Mouse (Mus musculus): ENCODE data around the gene Ncor2. TPM values are rescaled to one million over a fixed set of nuclear protein-coding genes. Genes with fewer than 3 reads are reported as not detected.
A peak's percentile ranks its signal among the peaks of the same experiment; 100 is the strongest.

The Ncor2 gene
- polyA plus RNA-seq, 1 experiment from 2014 or later: 25.6 TPM

DNA sequence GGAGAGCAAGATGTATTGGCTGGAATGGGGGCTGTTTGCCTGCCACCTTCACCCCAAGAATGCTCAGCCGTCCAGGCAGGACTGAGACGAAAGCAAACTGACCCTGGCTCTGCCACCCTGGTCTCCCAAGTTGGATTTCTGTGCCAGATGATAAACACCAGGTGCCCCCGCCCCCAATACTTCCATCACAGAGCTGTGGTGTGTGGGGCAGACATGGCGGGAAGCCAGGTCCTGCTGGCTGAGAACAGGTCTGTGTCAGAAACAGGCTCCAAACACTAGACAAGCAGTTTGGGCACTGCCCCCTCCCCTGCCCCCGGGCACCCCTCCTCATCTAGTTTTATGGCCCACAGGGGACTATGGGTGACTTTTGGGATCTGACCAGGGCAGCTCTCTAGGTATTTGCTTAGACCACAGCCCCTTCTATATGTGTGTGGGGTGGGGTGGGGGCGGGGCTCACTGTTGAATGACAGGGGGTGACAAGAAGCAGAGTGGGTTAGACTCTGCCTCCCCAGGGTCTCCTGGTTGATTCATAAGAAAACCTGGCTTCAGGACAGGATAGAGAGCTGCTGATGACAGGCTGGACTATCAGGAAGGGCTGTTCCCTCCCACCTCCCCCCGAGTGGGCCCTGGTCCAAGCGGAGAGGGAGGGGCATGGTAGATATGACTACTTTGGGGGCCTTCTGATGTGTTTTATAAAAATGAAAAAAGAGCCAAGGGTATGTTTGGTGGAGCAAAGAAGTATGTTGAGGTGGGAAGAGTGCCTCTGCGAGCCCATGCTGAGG is 173.0 kb downstream of the Ncor2 start:
- 68% methylated on average over 9 of the region's 9 CpGs for WGBS
- Histone ChIP-seq H3K4me1 (peaks cover 24% of the 10 kb centered on the region), H3K9me3 (no peaks in the 10 kb centered on the region), H3K4me3 (no peak overlapping the region), H3K27me3 (replicated peaks) (0 out of 2 replicates have a peak, but pooled peaks cover 5% of the 10 kb centered on the region), H3K27ac (no peak overlapping the region), H3K9ac (no peak overlapping the region), H3K36me3 (replicated peaks) (no peaks in the 10 kb centered on the region), H3K4me2 (no peak overlapping the region)
- no peak for ATAC-seq (replicated peaks)

GRCm38 (mm10) chr5:125003873-125004255 is 175.2 kb downstream of the Ncor2 start:
- H3K36me3 ChIP-seq (replicated peaks): no peaks in the 10 kb centered on the region
- 0 out of 2 replicates have a peak, but pooled peaks cover 5% of the 10 kb centered on the region for H3K27me3 ChIP-seq (replicated peaks)
- peak overlapping the region; percentile 59 for H3K4me2 ChIP-seq
- peaks cover 24% of the 10 kb centered on the region for H3K4me1 ChIP-seq
- no peak overlapping the region for H3K27ac ChIP-seq
- ATAC-seq (replicated peaks): no peak
- 12% methylated on average over 15 of the region's 15 CpGs for WGBS
- peak overlapping the region; percentile 33 for H3K4me3 ChIP-seq
- H3K9ac ChIP-seq: no peak overlapping the region
- no peaks in the 10 kb centered on the region for H3K9me3 ChIP-seq

DNA sequence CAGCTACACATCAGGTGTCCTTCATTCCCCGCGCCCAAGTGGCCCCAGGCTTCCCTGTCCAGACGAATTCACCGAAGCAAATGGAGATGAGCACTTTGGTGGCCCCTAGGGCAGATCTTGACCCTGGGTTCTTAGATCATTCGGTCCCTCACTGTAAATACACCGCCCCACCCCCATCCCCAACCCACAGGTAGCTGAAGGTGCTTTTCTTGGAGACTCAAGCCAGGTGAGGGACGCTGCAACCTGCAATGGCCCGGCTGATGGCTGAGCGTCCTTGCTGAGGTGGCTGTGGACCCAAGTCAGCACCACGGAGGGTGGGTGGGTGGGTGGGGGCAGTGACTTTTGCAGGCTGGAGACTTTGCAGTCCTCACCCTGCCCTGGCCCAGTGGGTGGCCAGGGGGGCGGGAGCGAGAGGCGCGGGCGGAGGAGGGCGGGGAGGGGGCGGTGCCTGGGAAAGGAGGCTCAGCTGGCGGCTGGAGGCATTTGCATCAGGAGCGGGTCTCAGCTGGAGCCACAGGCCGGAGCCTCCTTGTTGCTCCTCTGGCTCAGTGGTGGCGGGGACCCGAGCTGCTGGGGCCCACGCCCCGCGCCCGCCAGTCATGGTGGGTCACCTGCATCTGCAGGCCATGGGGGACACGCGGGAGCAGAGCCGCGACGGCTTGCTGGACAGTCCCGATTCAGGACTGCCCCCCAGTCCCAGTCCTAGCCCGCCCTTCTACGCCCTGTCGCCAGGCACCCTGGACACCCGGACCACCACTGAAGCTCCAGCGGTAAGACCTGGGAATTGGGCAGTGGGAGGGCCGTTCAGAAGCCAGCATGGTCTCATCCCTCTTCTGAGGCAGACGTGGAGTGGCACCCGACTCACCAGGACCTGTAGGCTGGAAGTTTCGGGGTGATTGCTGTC is 175.8 kb downstream of the Ncor2 start, which contains the start of gene Rflna:
TSS of gene Rflna (plus strand) at position 253 of the 904 bp plus-strand sequence.
- Histone ChIP-seq H3K4me1 (peaks cover 24% of the 10 kb centered on the region), H3K27ac (no peak within 1 kb of the TSS), H3K9me3 (no peaks in the 10 kb centered on the region), H3K36me3 (replicated peaks) (no peaks in the 10 kb centered on the region), H3K4me3 (peak within 1 kb of the TSS; percentile 33), H3K9ac (peak within 1 kb of the TSS; percentile 28), H3K27me3 (replicated peaks) (0 out of 2 replicates have a peak, but pooled peaks cover 5% of the 10 kb centered on the region), H3K4me2 (peak within 1 kb of the TSS; percentile 59)
- ATAC-seq (replicated peaks): peak; percentile 43
- WGBS: 1% methylated on average over 40 of the region's 41 CpGs

- H3K36me3 ChIP-seq (replicated peaks): no peaks in the 10 kb centered on the region
- no peak overlapping the region for H3K4me3 ChIP-seq
- H3K27me3 ChIP-seq (replicated peaks): 0 out of 2 replicates have a peak, but pooled peaks cover 5% of the 10 kb centered on the region
- H3K27ac ChIP-seq: no peak overlapping the region
- H3K9ac ChIP-seq: no peak overlapping the region
- no peak overlapping the region for H3K4me2 ChIP-seq
- no peaks in the 10 kb centered on the region for H3K9me3 ChIP-seq
- no peak for ATAC-seq (replicated peaks)
- peaks cover 15% of the 10 kb centered on the region for H3K4me1 ChIP-seq
- 69% methylated on average over 10 of the region's 10 CpGs for WGBS
These were observed 178.2 kb downstream of the Ncor2 start for GRCm38 (mm10) chr5:125000756-125001250.

GRCm38 (mm10) chr5:124997913-124998312 is 181.1 kb downstream of the Ncor2 start:
- H3K9ac ChIP-seq: no peak overlapping the region
- peaks cover 2% of the 10 kb centered on the region for H3K4me1 ChIP-seq
- no peak overlapping the region for H3K27ac ChIP-seq
- no peaks in the 10 kb centered on the region for H3K9me3 ChIP-seq
- no peaks in the 10 kb centered on the region for H3K27me3 ChIP-seq (replicated peaks)
- H3K36me3 ChIP-seq (replicated peaks): no peaks in the 10 kb centered on the region
- no peak overlapping the region for H3K4me2 ChIP-seq
- ATAC-seq (replicated peaks): no peak
- H3K4me3 ChIP-seq: no peak overlapping the region
- 86% methylated on average over 4 of the region's 4 CpGs for WGBS

DNA sequence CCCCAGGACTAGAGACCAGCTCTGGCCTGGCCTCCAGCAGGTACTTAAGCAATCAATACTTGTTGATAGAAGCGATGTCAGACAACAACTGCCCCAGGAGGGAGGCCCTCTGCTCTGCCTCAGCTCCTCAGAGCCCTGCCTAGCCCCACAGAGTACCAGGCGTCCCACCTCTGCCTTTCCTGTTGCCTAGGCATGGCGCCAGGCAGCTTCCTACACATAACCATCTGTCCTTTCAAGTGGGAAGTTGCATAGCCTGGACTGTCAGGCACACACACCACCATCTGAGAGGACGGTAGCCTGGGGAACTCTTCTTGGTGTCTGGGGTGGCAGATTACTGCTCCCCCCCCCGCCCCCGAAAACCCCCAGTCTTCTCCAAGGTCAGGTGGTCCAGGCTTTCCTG is 182.2 kb downstream of the Ncor2 start:
- H3K36me3 ChIP-seq (replicated peaks): no peaks in the 10 kb centered on the region
- H3K9me3 ChIP-seq: no peaks in the 10 kb centered on the region
- H3K4me2 ChIP-seq: no peak overlapping the region
- H3K4me3 ChIP-seq: no peak overlapping the region
- H3K27ac ChIP-seq: no peak overlapping the region
- ATAC-seq (replicated peaks): no peak
- H3K9ac ChIP-seq: no peak overlapping the region
- H3K27me3 ChIP-seq (replicated peaks): no peaks in the 10 kb centered on the region
- H3K4me1 ChIP-seq: no peaks in the 10 kb centered on the region
- 68% methylated on average over 6 of the region's 6 CpGs for WGBS

GRCm38 (mm10) chr5:124992891-124993290 is 186.1 kb downstream of the Ncor2 start:
- H3K9me3 ChIP-seq: no peaks in the 10 kb centered on the region
- H3K4me1 ChIP-seq: no peaks in the 10 kb centered on the region
- no peaks in the 10 kb centered on the region for H3K27me3 ChIP-seq (replicated peaks)
- ATAC-seq (replicated peaks): no peak
- H3K9ac ChIP-seq: no peak overlapping the region
- H3K27ac ChIP-seq: no peak overlapping the region
- H3K36me3 ChIP-seq (replicated peaks): no peaks in the 10 kb centered on the region
- no peak overlapping the region for H3K4me2 ChIP-seq
- H3K4me3 ChIP-seq: no peak overlapping the region
- WGBS: 73% methylated on average over 11 of the region's 11 CpGs

DNA sequence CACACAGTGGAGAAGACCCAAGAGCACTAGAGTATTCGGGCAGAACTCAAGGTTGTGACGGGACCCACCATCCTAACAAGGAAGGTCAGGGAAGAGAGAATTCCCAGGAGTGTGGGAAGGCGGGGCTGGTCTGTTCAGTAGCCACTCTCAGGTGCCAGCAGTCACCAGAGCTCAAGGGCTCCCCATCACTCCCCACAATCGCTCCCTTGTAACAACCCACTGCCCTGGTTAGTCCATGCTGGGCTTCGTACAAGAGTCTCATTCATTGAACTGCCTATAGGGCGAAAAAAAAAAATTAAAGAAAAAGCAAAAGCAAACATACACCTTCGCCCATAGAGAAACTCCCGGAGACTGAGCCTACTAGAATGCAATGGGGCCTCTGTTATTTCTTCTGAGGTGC is 186.7 kb downstream of the Ncor2 start:
- Histone ChIP-seq H3K4me1 (no peaks in the 10 kb centered on the region), H3K27me3 (replicated peaks) (no peaks in the 10 kb centered on the region), H3K27ac (no peak overlapping the region), H3K36me3 (replicated peaks) (no peaks in the 10 kb centered on the region), H3K4me2 (no peak overlapping the region), H3K9ac (no peak overlapping the region), H3K9me3 (no peaks in the 10 kb centered on the region), H3K4me3 (no peak overlapping the region)
- WGBS: 87% methylated on average over 8 of the region's 8 CpGs
- ATAC-seq (replicated peaks): no peak

- no peaks in the 10 kb centered on the region for H3K27me3 ChIP-seq (replicated peaks)
- 98% methylated on average over 2 of the region's 2 CpGs for WGBS
- no peaks in the 10 kb centered on the region for H3K9me3 ChIP-seq
- H3K4me3 ChIP-seq: no peak overlapping the region
- no peak overlapping the region for H3K27ac ChIP-seq
- no peaks in the 10 kb centered on the region for H3K36me3 ChIP-seq (replicated peaks)
- no peak for ATAC-seq (replicated peaks)
- no peak overlapping the region for H3K9ac ChIP-seq
- no peak overlapping the region for H3K4me2 ChIP-seq
- no peaks in the 10 kb centered on the region for H3K4me1 ChIP-seq
These were observed 189.3 kb downstream of the Ncor2 start for GRCm38 (mm10) chr5:124989724-124990123.

GRCm38 (mm10) chr5:124986656-124987055 is 192.4 kb downstream of the Ncor2 start:
- Histone ChIP-seq H3K27ac (no peak overlapping the region), H3K36me3 (replicated peaks) (no peaks in the 10 kb centered on the region), H3K9me3 (no peaks in the 10 kb centered on the region; the same call in 1 of the 2 replicates), H3K27me3 (replicated peaks) (no peaks in the 10 kb centered on the region), H3K4me1 (no peaks in the 10 kb centered on the region), H3K4me3 (no peak overlapping the region), H3K9ac (no peak overlapping the region), H3K4me2 (no peak overlapping the region)
- WGBS: 82% methylated on average over 5 of the region's 5 CpGs
- ATAC-seq (replicated peaks): no peak

GRCm38 (mm10) chr5:124986222-124986621 is 192.8 kb downstream of the Ncor2 start:
- Histone ChIP-seq H3K36me3 (replicated peaks) (no peaks in the 10 kb centered on the region), H3K4me1 (no peaks in the 10 kb centered on the region), H3K9ac (no peak overlapping the region), H3K9me3 (no peaks in the 10 kb centered on the region; the same call in 1 of the 2 replicates), H3K4me2 (no peak overlapping the region), H3K27ac (no peak overlapping the region), H3K27me3 (replicated peaks) (no peaks in the 10 kb centered on the region), H3K4me3 (no peak overlapping the region)
- WGBS: 87% methylated on average over 5 of the region's 5 CpGs
- ATAC-seq (replicated peaks): no peak

GRCm38 (mm10) chr5:124969790-124970189 is 209.2 kb downstream of the Ncor2 start:
- Histone ChIP-seq H3K9me3 (no peaks in the 10 kb centered on the region), H3K4me3 (no peak overlapping the region), H3K36me3 (replicated peaks) (no peaks in the 10 kb centered on the region), H3K27me3 (replicated peaks) (no peaks in the 10 kb centered on the region), H3K27ac (no peak overlapping the region), H3K4me2 (no peak overlapping the region), H3K4me1 (0 out of 2 replicates have a peak, but pooled peaks cover 10% of the 10 kb centered on the region), H3K9ac (no peak overlapping the region)
- WGBS: 25% methylated on average over 8 of the region's 8 CpGs
- no peak for ATAC-seq (replicated peaks)

All from midbrain, embryonic 15.5 days (tissue).